Mouse (Mus musculus): Measurements from ENCODE around the gene Frrs1l.
A peak's percentile ranks its signal among the peaks of the same experiment; 100 is the strongest.

Gene Frrs1l

DNA sequence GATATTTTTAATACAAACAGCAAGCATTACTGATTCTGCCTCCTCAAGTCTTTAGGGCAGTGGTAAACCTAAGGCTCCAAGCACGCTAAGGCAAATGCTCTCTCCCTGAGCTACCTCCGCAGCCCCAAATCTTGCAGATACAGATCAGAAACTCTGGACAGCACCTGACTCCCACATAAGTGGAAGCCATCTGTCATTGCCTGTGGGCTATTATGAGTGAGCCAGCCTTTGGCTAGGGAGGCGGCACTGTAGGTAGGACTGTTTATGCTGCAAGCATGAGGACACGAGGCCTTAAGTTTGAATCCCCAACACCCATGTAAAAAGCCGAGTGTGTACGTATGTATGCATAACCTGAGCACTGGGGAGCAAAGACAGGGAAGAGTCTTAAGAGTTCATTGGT, 26.5 kb downstream of the Frrs1l start:
- no peak for DNase-seq

DNA sequence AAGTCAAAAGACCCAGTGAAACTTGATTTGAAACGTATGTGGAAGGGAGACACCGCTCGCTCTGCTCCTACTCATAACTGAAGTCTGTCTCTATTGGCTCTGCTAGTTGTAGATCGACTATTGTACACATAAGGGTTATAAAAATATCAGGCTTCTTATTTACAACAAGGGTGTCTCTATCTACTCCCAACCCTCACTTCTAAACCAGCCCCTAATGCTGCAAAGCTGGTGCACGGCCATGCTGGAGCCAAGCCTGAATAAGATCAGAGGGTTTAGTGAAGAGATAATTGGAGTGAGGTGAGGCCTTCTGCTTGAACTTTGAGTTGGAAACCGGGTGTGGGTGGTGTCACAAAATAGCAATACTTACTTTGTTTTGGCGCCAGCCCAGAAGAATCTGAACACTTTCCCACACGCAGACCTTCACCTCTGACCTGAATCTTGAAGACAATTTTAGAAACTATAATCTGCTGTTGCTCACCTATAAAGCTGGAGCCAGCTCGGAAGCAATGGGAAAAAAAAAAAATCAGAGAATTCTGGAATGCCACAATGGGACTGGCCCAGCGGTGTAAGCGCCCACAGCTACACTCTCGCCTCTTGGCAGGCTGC, 28.8 kb downstream of the Frrs1l start:
- no peak for DNase-seq

DNA sequence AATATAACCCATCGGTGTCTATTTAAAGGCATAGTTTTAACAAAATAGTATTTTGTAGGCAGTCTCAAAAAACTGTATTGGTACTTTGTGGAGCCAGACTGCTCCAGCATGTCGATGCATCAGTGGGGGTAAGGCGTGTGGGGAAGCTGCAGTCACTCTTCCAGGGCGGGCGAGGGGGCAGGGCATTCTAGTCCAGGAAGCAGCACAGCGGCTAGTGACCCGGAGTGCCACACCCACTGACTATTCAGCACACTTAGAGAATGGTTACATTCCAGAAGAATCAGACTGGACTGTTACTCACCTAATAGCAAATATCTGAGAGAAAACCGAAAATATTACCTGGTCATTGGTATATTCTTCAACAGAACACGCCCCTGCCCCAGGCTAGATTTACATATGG, 32.7 kb downstream of the Frrs1l start:
- no peak for DNase-seq

DNA sequence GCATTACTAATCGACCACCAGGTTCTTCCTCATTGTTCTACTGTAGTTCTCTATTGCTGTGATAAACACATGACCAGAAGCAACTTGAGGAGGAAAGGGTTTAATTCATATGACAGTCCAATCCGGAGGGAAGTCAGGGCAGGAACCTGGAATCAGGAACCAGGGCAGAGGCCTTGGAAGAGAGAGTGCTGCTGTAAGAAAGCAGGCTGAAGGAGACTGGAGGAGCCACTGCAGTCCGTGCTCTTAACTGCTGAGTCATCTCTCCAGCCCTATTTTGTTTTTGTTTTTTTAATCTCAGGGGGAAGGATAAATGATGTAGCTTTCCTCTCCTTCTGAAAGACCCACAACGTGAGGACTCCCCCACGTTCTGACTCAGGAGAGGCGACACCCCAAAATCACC, 37.0 kb downstream of the Frrs1l start:
- DNase-seq: no peak

DNA sequence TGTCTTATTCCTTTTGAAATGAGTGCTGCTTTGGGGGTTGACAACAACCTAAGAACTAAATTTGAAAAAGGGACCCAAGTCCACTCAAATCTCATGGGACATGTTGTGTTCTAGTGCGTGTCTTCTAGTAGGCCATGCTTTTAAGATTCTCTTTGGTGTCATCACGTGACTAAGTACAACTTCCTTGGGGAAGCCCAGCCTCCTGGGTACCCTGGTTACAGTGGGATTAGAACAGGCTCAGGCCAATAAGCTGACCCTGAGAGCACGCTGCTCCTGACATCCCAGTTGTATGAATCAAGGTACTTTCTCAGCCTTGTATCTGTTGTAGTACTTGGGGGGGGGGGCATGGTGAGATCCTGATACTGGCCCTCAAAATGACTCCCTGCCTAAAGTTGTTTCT, 38.5 kb downstream of the Frrs1l start:
- DNase-seq: no peak

DNA sequence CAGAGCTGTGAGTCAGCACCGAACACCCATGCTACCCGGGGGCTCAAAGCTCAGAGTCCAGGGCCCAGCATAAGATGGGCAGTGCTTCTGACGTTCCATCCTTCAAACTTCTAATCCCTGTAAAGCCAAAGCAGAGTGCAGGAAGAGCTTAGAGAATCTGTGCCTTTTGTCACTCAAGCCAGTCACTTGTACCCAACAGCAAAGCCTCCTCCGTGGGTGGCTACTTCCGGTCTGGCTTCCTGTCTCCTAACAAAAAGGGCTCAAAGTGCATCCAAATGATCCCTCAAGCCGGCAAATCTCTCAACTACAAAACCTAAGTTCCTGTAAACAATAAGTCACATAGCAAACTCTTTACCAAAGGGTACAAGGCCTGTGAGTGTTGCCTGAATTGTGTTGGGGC, 40.7 kb downstream of the Frrs1l start:
- DNase-seq: peak in 1 of 2 experiments; percentile 24

DNA sequence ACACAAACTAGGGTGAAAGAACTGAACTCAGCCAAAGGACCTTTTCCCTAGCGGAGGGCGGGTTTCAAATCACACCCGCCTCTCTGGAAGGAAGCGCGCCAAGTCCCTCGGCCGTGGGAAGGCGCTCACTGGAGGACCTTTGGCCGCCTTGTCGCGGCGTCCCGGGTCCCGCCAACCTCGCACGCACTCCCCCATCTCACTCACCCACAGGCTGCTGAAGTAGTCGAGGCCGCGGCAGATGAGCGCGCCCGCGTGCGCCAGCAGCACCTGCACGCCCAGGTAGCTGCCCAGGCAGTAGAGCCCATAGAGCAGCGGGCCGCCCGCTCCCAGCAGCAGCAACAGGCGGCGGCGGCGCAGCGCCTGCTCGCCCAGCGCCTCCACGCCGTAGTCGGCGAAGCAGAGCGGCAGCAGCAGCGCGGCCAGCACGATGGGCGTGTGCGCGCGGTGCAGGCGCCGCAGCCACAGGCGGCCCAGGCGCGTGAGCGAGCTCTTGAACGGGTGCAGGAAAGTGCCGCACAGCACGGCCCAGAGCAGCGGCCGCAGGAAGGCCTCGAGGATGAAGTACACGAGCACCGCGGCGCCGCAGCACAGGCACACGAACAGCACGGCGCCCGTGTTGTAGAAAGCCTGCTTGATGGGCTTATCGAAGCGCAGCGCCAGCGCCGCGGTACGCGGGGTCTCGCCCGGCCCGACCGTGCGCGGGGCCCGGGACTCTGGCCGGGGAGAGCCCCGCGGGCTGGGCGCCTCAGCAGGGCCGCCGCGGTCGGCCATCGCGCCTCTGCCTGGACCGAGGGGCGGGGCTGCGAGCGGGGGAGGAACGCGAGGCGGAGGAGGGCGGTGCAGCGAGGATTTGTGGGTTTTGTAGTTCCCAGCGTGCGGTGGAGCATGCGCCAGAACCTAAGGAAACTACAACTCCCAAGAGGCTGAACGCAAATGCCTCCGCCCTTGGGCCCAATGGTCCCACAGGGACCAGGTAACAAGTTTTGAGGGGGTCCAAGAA, 43.2 kb downstream of the Frrs1l start, which contains the start of gene Tmem245:
Gene Tmem245, minus strand, starts transcription at position 797 of the 1,000 bp plus-strand sequence.
- peak; percentile 92 to 93 for DNase-seq

DNA sequence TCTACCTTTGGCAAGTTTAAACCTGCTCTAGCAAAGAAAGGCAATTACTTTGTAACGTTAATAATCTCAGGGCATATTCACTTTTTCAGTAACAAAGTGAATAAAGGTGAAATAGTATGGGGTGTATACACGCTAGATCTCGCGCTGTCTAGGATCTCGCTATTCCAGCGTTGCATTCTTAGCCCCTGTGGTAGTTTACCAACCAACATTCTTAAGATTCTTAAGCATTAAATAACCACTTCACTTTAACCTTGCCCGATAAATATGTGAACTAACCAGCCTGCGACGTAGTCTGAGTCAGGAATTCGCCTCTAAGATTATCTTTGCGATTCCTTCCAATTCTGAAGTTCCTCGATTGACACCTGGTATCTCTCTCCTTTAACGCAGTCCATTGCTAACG, 44.0 kb downstream of the Frrs1l start:
- DNase-seq: no peak

DNA sequence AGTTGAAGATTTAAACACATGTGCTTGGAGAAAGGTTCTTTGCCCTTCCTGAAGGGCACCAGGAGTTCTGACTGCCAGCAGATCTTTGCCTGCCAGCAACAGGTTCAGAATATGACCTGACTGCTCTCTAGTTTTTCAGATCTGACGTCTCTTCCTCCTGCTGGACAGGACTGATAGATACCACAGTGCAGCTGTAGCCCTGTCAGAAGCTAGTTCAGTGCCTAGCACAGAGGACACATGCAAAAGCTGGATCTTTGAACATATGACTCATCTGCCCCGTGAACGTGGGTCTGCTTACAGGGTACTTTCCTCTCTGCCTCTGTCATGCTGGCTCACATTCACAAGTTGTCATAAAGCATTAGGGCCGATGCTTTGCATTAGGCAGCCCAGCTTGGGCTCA, 45.9 kb downstream of the Frrs1l start:
- DNase-seq: no peak

DNA sequence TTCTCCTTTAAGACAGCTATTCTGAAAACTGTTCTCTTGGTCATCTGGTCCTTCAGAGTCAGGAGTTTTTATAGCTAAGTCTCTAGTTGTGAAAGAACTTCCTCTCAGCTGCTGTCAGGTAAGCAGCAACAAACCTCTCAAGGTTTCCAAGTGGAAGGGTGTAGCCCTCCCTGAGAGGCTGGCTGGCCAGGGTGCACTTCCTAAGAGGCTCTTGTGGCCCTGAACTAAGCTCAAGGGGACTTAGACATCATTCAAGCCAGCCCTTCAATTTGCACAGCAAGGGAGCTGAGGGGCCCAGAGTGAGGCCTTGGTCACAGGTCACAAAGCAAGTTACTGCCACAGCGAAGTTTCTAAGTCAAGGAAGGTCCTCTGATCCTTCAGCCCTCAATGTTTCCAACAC, 46.9 kb downstream of the Frrs1l start:
- no peak for DNase-seq

DNA sequence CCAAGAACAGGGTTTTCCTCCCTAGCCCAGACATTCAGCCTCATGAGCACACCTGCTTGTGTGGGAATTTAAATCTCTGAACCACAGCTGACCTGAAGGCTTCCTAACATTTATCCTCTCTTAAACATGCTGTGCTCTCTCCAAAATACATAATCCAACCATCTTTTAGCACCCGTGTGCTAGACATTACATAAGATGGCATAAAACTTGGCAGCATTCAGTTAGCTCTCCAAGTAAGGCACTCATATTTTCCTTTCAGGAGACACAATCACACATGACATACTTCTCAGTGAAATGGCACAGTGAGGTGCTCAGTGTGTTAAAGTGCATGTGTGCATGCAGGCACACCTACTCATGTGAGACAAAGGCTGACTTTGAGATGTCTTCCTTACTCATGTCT, 47.6 kb downstream of the Frrs1l start:
- no peak for DNase-seq

DNA sequence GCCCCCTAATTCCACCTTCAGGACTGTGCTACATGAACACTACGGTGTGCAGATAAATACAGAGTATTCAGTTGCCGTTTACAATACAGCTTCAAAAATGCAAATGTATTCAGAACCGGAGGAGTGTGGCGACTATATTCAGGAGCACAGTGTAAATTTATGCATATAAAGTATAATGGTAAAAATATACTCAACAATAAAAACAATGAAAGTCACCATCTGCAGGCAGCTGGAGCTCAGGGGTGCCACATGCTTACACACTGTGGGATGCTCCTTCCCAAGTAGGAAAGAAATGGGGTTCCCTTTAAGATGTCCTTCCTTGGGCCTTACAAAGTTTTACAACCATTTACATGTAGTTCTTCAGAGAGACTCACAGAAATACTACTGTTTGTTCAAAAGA, 48.7 kb downstream of the Frrs1l start:
- no peak for DNase-seq

DNA sequence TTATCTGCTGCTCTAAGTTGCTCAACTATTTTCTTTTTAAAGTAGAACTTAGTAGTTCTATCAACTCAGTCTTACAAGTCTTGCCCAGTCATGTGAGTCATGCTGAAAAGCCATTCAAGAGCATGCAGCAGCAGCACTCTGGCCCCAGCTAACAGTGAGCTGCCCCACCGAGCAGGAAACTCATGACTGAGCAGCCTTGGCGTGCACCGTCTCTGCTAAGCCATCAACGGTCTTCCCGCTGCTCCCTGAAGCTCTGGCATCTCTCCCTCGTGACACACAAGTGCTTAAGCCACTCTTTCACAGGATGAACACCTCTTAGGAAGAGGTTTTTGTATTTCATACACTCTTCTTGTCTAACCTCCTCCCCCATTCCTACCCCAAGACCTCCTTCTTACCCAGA, 53.1 kb downstream of the Frrs1l start:
- no peak for DNase-seq

DNA sequence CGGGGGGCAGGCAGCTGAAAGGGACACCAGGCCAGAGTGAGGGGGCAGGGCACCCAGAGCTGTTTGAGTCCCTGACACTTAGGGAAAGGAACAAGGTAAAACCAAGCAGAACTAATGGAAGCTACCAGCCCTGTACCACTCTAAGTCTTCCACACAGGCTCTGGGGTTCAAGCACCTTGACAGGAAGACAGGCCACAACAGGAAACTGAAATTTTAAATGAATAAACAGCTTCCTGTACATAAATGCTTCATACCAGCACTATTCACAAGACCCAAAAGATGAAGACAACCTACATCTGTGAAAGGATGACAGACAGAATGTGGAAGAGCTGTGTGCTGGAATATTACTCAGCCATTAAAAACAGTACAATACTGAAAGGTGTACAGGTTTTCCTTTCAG, 54.9 kb downstream of the Frrs1l start:
- DNase-seq: no peak

DNA sequence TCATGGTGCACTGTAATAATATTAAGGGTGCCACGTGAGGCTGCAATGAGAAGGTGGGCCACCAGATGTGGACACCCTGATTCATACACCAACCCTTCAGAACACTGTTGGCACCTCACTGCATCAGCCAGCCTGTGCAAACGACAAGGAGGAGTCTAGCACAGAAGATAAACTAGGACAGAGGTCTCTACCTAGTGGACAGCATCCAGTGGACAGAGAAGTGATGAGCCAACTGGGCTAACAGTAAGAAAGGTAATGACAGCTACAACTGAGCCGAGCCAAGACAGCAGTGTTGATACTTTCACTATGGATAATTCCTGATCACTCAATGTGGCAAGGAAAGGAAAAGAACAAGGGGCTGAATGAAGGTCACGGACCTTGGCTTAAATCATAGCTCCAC, 57.0 kb downstream of the Frrs1l start:
- DNase-seq: no peak

DNA sequence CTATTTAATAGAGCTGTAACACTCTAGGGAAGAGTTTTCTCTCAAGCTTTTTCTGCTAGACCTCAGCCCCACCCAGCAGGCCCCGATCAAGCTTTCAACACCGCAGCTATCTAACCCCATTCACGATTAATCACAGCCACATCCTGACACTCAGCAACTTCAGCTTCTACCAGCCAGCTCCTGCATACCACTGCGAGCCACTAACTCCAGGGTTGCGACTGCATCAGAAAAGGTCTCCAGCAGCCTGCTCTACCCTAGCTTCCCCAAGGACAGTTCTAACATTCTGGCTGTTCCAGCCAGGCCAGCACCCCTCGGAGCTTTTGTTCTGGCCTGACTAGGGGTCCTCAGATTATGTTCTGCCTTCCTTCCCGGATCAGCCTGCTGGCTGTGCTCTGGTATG, 58.1 kb downstream of the Frrs1l start:
- no peak for DNase-seq

DNA sequence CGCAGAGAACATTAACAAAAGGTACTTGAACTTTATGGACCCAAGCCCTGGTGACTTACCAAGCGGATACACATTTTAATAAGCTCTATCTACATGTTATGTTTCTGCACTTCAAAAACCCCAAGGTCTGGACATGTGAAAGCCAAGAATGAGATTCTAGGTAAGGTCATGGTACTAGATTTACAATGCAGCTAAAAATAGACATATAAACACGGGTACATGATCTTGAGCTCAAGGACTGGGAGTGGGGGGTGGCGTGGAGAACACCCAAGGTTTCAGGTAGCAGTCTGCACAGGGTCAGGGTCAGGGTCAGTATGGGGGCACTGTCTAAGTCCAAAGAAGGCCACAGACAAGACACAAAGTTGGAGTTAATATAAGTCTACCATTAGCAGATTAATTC, 59.9 kb downstream of the Frrs1l start:
- DNase-seq: no peak

DNA sequence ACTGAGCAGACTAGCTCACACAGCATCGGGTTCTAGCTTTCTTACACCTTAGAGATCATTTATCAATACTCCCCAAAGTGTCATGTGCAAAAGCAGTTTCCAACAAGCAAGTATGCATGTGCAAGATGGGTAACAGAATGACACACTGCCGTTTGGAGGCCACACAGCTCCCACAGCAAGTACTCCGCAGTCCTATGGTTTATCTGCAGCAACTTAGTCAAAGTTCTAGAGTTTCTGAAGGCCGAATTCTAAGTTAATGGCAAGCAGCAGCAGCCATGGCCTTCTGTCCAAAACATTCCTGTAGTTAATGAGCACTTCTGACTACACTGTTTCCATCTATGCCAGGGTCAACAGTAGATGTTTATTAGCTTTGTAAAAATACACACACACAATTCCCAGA, 63.2 kb downstream of the Frrs1l start:
- DNase-seq: no peak

DNA sequence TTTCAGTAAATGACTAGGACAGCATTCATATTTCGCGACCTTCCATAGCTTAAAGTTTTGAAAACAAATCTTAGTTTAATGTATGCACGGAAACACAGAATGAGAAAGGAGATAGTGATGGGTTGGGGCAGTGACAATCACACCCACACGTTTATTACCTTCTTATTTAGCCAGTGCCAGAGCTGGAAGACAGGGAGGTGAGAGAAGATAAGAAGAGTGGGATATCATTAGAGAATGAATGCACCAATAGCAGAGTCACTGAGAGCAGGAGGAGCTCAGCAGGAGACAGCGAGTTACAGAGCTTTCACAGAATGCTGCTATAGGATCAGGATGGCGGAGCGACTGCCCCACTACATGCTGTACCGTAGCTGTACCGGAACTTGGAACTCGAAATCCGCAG, 68.0 kb downstream of the Frrs1l start:
- DNase-seq: no peak

DNA sequence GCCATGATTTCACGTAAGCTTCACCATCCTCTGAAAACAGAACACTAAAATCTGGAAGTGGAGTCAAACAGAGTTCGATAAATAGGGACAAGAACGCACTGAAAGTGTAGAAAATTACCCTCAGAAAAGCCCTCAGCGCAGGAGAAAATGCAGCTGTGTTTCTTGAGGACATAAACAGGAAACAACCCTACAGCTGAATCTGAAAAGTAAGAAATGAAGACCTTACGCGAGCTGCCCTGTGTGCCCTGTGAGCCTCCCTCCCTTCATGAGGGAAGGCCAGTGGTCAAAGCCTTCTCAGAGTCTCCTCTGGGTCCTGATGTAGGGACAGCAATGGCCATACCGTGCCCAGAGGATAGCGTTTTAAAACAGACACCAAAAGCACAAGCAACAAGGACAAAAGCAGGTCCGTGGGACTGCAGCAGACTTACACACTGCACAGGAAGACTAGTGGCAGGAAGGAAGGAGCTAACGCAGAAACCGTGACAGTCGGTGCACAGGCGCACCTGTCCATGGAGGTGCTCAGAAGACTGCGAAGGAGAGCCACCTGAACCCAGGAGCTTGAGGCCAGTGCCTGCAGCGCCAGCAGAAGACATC, 74.4 kb downstream of the Frrs1l start:
- DNase-seq: peak; percentile 63 to 69

DNA sequence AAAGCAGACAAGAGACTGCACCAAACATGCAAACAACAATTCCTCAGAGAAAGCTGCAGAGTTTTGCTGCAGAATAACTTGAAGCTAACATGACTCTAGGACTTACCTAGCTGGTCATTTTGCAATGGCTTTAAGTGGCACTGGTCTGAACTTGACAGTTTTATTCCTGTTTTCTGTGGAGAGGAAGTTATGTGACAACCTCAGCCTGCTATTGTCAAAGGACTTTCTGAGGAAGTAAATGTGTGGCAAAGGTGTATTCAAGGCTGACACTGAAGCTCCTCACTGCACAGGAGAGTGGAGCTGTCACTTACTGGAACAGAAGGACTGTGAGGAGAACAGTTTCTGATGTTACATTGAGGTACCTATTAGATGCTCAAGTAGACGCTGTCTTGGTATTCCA, 75.4 kb downstream of the Frrs1l start:
- DNase-seq: no peak

DNA sequence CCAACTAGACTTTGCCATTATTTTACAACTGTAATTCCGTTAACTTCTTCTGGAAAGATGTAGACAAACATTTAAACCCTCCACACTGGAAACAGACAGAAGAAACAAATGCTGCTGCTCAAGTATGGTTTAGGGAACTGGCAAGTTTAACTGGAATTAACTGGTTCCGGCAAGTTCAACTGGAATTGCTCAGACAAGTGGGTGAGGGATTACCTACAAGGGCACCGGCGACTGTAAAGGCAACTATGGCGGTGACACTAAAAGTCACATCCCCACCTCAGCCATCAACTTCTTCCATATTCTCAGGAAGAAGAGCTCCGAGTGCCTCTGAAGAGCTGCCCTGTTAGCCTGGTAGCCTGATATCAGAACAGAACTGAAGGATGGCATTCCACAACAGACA, 75.9 kb downstream of the Frrs1l start:
- DNase-seq: no peak

DNA sequence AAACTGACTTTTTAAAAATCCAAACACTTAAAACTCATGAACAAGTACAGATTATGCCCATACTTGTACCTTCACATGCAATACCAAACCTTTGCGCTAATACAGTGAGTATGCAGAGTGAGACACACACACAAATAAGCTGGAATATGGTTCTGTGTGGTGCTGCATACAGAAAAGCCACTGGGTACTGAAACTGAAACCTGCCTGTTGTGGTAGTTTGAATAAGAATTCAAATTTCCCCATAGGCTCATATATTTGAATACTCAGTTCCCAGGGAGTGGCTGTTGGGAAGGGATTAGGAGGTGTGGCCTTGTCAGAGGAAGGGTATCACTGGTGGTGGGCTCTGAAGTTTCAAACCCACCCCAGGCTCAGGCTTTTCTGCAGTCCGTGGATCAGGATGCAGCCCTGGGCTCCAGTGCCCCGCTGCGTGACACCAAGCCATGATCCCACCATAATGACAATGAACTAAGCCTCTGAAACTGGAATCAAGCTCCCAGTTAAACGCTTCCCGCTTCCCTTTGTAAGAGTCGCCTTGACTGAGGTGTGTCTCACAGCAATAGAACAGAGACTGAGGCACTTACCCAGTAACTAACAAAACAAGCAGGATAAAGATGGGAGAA, 77.7 kb downstream of the Frrs1l start:
- no peak for DNase-seq

DNA sequence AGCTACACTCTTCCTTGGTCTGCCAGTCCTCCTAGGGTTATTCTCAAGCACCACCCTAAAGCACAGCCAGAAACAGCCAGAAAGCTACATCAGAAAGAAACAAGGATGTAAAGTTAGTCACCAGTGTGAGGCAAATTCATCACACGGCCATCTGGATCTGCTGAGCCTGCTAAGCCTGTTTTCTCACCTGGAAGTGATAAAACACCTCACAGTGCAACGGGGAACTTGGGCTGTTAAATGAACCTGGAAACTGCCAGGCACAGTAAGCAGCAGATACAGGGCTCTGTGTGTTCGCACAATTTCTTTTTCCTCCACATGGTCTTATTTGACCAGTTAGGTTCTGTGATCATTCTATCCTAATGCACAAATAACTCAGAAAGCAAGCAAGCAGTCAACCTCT, 80.6 kb downstream of the Frrs1l start:
- DNase-seq: no peak

Data from thymus, postnatal 36 days (tissue).